Mouse (Mus musculus): ENCODE data around the gene Tshr.
"Not testable (repeated sequence)": the region's sequence is repeated elsewhere in the genome, so short reads cannot be mapped to it uniquely, and the experiment has no call there.

Gene Tshr

DNA sequence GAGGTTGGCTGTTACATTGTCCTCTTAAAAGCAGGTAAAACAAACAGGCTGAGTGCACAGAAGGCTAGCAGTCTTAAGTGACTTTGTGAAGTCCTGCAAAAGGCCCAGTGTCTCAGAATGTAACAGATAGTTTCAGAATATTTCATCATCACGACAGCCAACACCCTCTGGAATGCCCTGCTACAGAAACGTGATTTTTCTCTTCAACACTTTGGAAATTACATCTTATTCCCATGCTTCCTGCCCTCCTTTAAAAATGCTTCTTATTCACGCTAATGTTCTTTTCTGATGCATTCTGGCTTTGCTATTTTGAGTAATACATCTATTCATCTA is 111.8 kb downstream of the Tshr start:
- DNase-seq (ENCODE audit: low read depth, low spot score), result no peak

GRCm38 (mm10) chr12:91500475-91500874 is 116.1 kb downstream of the Tshr start:
- no peak for DNase-seq (ENCODE audit: low read depth, low spot score)

DNA sequence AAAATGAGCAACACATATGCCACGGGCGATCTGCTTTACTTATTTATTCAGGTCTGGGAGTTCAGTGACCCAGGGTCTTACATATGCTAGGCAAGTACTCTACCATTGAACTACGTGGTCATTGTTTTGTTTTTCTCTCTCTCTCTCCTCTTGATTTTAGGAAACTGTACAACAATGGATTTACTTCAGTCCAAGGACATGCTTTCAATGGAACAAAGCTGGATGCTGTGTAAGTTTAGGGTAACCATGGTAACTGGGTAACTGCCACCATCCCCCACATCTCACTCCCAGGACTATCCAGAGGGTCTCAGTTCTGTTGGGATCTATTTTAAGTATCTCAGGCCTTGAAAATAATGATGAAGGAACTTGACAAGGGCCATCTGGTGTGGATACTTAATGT is 127.4 kb downstream of the Tshr start:
- DNase-seq (ENCODE audit: low read depth, low spot score), result peak; percentile 24

DNA sequence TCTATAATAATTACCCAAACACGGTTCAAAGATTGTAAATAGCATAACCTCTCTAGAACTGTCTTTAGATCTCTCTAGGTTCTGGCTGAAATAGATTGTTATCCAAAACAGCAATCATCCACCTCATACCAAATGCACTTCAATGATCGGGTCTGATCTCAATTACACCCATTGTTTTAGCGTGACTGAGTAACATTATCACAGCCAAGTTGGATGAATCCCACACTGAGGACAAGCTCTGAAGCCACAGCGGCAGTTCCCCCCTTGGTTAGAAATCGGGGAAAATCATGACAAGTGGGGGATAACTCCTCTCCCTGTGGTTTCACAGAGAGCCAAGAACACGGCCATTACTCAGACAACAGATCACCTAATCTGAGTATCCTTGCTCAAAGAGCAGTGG is 129.6 kb downstream of the Tshr start:
- DNase-seq (ENCODE audit: low read depth, low spot score), result peak; percentile 69

- DNase-seq (ENCODE audit: low read depth, low spot score), result no peak
These were observed 133.4 kb downstream of the Tshr start for GRCm38 (mm10) chr12:91517808-91518207.

DNA sequence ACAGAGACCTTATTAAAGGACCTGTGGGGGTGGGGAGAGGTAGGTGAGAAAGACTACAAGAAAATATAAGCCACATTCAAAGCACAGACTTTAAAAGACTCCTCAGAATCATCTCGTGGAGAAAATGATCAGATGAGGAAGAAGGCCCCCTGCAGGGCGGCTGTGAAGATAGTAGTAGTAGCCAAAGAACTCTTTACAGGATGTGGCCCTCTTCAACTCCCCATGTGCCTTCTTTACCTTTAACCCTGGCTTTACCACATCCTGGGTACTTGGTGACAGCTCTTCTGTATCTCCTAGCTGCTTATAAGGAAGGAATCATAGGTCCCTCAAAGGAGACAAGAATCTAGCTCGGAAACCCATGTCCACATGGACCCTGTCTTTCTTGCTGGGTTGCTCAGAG is 139.3 kb downstream of the Tshr start:
- no peak for DNase-seq (ENCODE audit: low read depth, low spot score)

DNA sequence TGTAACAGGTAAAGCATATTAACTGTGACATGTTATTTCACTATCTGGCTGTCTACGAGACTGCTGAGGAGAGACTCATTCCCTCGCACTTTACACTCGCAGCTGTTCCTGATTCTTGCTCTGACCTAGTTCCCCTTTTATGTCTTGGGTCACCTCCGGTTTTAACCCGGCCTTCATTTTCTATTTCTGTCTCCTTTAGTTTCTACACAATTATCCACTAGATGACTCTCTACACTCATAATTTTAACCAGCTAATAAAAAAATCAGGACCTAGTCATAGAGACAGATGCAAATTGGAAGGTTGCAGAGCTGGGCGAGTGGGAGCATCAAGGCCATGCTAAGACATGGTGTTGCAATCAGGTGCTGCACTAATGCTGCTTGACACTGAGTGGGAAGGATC is 150.2 kb downstream of the Tshr start:
- peak; percentile 11 for DNase-seq (ENCODE audit: low read depth, low spot score)

DNA sequence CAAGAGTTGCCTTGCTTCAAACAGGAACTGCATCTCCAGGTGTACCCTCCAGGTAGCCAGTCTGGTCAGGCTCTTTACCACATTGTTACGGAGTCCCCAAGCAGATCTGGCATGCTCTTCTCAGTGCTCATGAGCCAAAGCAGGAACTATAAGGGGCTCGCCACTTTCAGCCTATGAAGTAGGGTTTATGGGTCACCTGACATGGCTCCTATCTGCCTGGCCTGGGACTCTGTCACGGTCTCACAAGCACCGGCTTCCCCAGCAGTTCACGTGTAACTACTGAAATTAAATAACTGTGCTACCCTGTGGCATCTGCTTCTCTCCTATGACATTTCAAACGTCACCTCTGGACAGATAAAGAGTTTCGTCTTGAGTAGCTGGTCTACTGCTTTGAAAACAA is 155.8 kb downstream of the Tshr start:
- DNase-seq (ENCODE audit: low read depth, low spot score), result no peak

DNA sequence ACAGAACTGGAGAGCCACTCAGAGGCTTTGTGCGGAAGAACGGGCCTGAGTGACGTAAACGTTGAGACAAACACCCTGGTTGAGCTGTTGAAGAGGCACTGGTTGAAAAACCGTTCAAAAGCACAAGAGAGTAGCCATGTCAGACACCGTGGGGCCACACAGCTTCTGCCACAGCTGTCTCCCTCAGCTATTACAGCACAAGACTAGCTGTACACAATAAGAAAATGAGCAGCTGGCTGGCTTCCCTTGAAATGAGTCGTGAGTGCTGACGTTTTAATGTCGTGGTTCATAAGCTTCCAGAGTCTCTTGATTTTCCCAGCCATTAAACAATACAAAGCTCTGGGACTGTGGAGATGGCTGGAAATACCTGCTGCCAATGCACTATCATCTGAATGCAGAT is 165.1 kb downstream of the Tshr start:
- peak; percentile 19 for DNase-seq (ENCODE audit: low read depth, low spot score)

- peak; percentile 90 for DNase-seq (ENCODE audit: low read depth, low spot score)
These were observed 167.6 kb downstream of the Tshr start for GRCm38 (mm10) chr12:91551773-91552526.

DNA sequence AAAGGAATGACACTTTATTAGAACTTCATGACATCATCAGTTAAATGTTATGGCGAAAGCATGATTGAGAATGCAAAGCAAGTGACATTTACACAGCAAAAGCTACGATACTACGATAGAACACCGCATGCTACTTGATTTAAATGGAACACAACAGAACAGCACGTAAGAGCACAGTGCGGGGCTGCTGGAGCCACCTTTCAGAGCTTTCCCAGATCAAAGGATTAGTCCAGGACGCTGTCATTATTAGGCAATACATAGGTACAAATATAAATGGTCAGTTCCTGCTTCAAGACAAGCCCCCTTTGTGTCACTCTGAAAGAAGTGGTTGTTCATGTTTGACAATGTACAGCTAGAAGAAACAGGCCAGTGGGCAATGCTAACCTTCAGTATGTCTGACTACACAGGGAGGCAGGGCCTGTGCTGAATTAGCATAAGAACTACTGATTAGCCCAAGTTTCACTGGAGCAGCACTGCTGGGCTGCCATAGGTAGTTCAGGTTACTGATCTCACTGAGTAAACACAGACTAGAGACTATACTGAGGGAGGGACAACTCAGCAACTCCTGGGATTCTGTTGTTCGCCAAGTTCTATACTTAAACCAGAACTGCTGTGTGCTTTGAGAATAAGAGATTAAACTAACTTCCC is 173.1 kb downstream of the Tshr start:
- DNase-seq (ENCODE audit: low read depth, low spot score), result not testable (repeated sequence)

GRCm38 (mm10) chr12:91558152-91558551 is 173.8 kb downstream of the Tshr start:
- not testable (repeated sequence) for DNase-seq (ENCODE audit: low read depth, low spot score)

- no peak for DNase-seq (ENCODE audit: low read depth, low spot score)
These were observed 182.8 kb downstream of the Tshr start for GRCm38 (mm10) chr12:91567145-91567544.

GRCm38 (mm10) chr12:91569255-91569654 is 184.9 kb downstream of the Tshr start:
- no peak for DNase-seq (ENCODE audit: low read depth, low spot score)

GRCm38 (mm10) chr12:91571708-91572107 is 187.3 kb downstream of the Tshr start:
- no peak for DNase-seq (ENCODE audit: low read depth, low spot score)

DNA sequence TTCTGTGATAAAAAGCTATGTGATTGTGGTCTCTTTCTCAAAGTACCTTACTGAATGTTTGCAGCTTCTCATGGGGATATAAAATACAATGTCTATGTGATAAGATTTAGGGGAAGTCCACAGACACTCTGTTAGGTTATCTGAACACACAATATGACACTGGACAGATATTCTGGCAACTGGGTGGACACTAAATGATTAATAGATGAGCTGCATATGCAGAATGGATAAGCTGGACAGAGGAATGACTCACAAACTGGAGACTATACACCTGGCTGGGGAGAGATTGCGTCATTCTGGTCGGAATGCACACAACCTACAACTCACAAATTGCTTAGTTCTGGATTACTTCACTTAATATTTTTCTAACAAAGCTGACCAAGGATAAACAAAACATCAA is 195.3 kb downstream of the Tshr start:
- DNase-seq (ENCODE audit: low read depth, low spot score), result no peak

DNA sequence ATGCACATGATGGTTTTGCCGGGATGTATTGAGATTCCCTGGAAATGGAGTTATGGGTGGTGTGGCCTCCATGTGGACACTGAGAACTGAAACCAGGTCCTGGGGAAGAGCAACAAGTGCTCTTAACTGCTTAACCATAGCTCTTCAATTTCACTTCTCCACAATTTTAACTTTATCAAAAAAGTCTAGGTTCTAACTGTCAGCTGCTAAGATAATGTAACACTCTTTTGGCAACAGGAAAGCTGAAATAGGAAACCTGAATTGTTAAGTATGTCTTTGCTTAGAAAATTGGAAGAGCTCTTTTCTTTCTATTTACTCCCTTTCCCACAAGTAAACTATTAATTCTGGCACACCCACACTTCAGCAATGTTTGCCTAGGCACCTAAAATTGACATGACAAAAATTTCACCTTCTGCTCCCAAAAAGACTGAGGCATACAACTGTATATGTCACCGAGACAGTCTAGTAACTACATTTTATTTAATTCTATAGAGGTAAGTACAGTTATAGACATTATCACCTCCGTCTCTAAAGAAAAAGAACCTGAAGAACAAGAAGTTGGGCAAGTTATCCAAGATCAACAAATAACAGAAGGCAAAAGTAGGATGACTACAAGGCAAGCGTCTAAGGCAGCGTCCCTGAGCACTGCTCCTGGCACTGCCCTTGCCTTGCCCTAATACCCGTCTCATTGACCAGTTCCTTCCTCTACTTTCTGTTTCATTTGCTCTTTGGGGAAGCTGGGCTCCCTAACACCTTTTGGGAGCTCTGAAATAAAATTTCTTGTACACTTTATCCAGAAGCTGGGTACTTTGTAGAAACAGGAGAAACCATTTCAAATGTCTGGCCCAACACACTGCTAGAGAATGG is 197.1 kb downstream of the Tshr start:
- no peak for DNase-seq (ENCODE audit: low read depth, low spot score)

DNA sequence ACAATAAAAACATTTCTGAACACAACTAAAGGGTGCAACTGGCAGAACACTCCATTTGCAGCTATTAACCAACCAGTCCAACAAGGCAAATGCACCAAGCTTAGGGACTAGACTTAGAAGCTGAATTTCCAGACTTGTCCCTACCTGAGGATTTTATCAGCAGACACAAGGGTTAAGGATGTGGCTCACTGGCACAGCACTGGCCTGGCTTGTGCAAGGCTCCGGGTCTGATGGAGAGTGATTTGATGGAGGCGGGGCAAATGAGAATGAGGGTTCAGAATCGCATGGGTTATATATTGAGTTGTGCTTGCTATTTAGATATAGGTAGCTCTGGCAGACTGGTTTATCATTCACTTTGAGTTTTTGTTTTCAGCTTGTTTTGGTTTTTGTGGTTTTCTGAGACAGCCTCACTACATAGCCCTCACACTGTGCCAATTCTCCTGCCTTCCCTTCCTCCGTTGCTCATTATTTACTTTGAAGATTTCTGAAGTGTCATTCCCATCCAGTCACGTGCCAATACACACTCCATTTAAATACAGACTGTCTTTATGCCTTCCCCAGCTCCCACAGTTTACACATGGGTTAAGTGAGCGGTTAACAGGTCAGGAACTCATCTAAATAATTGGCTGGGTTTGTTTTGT is 198.1 kb downstream of the Tshr start:
- DNase-seq (ENCODE audit: low read depth, low spot score), result no peak

- DNase-seq (ENCODE audit: low read depth, low spot score), result no peak
These were observed 199.0 kb downstream of the Tshr start for GRCm38 (mm10) chr12:91583409-91583808.

DNA sequence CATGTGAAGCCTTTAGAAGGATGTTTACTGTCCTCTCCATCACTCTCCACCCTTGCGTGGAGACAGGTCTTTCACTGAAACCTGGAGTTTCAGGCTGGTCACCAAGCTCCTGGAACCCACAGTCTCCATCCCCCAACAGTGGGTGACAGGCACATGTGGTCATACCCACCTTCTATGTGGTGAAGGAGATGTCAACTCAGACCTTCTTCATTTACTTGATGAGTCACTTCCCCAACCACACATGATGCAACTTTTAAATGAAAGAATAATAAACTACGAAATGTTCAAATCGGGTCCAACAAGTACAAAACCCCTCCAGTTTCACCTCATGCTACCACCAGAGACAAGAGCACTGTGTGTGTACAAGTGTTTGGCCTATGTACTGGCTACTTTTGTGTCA is 200.8 kb downstream of the Tshr start:
- no peak for DNase-seq (ENCODE audit: low read depth, low spot score)

GRCm38 (mm10) chr12:91585815-91586214 is 201.5 kb downstream of the Tshr start:
- DNase-seq (ENCODE audit: low read depth, low spot score), result not testable (repeated sequence)

DNA sequence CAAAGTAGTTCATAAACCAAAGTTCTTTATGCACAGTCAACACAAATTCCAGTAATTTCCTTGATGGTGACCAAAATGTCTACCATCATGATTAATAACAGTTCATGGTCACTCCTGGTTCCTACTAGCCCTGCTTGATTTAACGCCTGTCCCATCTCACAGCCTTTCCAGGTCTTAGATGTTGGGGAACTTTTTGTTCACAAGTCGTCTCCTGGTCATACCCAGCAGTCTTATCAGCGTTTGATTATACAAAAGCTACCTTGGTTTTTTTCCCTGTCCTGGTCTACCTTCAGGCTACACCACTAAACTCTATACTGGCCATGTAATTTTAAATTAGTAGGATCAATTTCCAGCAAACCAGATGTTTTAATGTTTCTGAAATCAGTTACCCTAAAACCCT is 202.7 kb downstream of the Tshr start:
- DNase-seq (ENCODE audit: low read depth, low spot score), result no peak

Measured in brain, adult 2 months (tissue).